Mouse (Mus musculus) limb, embryonic 11.5 days (tissue): ENCODE measurements around the gene Selp. TPM values are rescaled to one million over a fixed set of nuclear protein-coding genes. Genes with fewer than 3 reads are reported as not detected.

Source experiments
- ATAC-seq: fragments of 200-750 bp; cut with Nextera tagmentation; 2 replicates; pipeline ENCODE4 v1.8.0; 2017; ENCODE audit warnings: low read depth; ENCODE audit not compliant: insufficient number of reproducible peaks, low FRiP score, low TSS enrichment
- DNase-seq: peaks from one replicate; pipeline ENCODE4 v3.0.0-alpha.2; 2015; ENCODE audit warnings: low spot score
- H3K27ac ChIP-seq: fragments of 300-500 bp; sonication (generic); replicated peaks from 2 replicates; pipeline ENCODE4 v1.5.1; 2014; ENCODE audit warnings: low read depth, mild to moderate bottlenecking, low read length
- H3K27me3 ChIP-seq: fragments of 300-500 bp; sonication (generic); 2 replicates; pipeline ENCODE4 v1.6.1; 2014; ENCODE audit warnings: mild to moderate bottlenecking, low read length, mixed read lengths; ENCODE audit not compliant: control insufficient read depth, insufficient read depth
- H3K36me3 ChIP-seq: fragments of 300-500 bp; sonication (generic); 2 replicates; pipeline ENCODE4 v1.6.1; 2014; ENCODE audit warnings: mild to moderate bottlenecking, low read length, moderate library complexity, mixed read lengths; ENCODE audit not compliant: control insufficient read depth, insufficient read depth
- H3K4me1 ChIP-seq: fragments of 300-500 bp; sonication (generic); 2 replicates; pipeline ENCODE4 v1.6.1; 2014; ENCODE audit warnings: low read length, mixed read lengths; ENCODE audit not compliant: control insufficient read depth, insufficient read depth
- H3K4me2 ChIP-seq: fragments of 300-500 bp; sonication (generic); 2 replicates; pipeline ENCODE4 v1.6.1; 2014; ENCODE audit warnings: low read depth, mild to moderate bottlenecking, moderate library complexity; ENCODE audit not compliant: severe bottlenecking
- H3K4me3 ChIP-seq: fragments of 300-500 bp; sonication (generic); 2 replicates; pipeline ENCODE4 v1.5.1; 2014; ENCODE audit warnings: low read depth, low read length
- H3K9ac ChIP-seq: fragments of 300-500 bp; sonication (generic); 2 replicates; pipeline ENCODE4 v1.6.1; 2014; ENCODE audit warnings: mild to moderate bottlenecking, low read length
- H3K9me3 ChIP-seq: fragments of 300-500 bp; sonication (generic); 2 replicates; pipeline ENCODE4 v1.6.1; 2016; ENCODE audit warnings: low read length; ENCODE audit not compliant: control insufficient read depth
- WGBS: fragments of 180-500 bp; shearing (Covaris S2); extraction: QIAGEN DNeasy Blood & Tissue Kit; methylation state at CpG from one replicate; pipeline ENCODE4 v1.1.7; 2014; 5-methylcytosine and 5-hydroxymethylcytosine counted together
- polyA plus RNA-seq: library from polyadenylated mRNA; unstranded; fragments of >200 nt; fragmentation: Nextera tagmentation; extraction: Ambion mirVana; gene quantifications from 2 replicates; pipeline ENCODE4 v1.2.1, GENCODE M21; 2014

The Selp gene
- polyA plus RNA-seq, 1 experiment from 2014 or later = 0.07 TPM

DNA sequence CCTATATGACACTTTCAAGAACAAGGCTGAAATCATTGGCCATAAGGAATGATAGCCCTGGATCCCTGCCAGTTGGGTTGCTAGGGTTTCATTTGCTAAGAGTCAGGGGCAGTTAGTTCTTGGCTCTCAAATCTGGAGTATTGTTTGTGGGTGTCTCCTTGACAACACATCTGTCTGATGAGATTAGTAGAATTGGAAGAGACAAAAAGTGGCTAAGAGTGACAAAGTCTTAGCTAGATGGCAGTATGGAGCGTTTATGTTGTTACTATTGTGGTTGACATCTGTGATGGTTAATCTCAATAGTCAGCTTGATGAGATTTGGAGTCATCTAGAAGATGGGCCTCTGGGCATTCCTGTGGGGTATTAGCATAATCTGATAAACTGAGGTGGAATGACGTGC is 16.7 kb upstream of the Selp start:
- H3K9ac ChIP-seq = no peak overlapping the region
- no peak for ATAC-seq
- no peaks in the 10 kb centered on the region for H3K9me3 ChIP-seq
- H3K4me1 ChIP-seq = no peaks in the 10 kb centered on the region
- H3K4me3 ChIP-seq = no peak overlapping the region
- H3K36me3 ChIP-seq = no peaks in the 10 kb centered on the region
- H3K4me2 ChIP-seq = no peak overlapping the region
- no peak overlapping the region for H3K27ac ChIP-seq
- no peaks in the 10 kb centered on the region for H3K27me3 ChIP-seq
- 81% methylated on average over 2 of the region's 2 CpGs for WGBS
- no peak for DNase-seq

DNA sequence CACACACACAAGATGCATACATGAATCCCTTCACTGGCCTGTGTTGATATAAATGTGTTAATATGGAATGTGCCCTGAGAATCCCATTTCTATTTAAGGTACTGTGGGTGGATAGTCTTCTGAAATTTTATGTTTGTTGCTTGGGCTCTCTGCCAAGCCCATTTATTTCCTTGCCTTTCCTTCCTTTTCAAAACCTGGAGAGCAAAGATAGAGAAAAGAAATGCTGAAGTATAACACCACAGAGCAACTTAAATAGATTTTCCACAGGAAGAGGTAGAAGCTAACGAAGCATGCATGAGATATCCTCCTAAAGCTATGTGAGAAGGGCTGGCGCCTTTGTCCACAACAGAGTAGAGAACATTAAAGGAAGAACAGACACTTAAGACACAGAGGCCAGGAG is 5.3 kb upstream of the Selp start:
- DNase-seq (no peak), ATAC-seq (no peak)
- H3K4me2 ChIP-seq = no peak overlapping the region
- no peaks in the 10 kb centered on the region for H3K36me3 ChIP-seq
- H3K27ac ChIP-seq = no peak overlapping the region
- 91% methylated on average over 2 of the region's 2 CpGs for WGBS
- no peaks in the 10 kb centered on the region for H3K9me3 ChIP-seq
- no peaks in the 10 kb centered on the region for H3K4me1 ChIP-seq
- H3K4me3 ChIP-seq = no peak overlapping the region
- H3K27me3 ChIP-seq = no peaks in the 10 kb centered on the region
- no peak overlapping the region for H3K9ac ChIP-seq

DNA sequence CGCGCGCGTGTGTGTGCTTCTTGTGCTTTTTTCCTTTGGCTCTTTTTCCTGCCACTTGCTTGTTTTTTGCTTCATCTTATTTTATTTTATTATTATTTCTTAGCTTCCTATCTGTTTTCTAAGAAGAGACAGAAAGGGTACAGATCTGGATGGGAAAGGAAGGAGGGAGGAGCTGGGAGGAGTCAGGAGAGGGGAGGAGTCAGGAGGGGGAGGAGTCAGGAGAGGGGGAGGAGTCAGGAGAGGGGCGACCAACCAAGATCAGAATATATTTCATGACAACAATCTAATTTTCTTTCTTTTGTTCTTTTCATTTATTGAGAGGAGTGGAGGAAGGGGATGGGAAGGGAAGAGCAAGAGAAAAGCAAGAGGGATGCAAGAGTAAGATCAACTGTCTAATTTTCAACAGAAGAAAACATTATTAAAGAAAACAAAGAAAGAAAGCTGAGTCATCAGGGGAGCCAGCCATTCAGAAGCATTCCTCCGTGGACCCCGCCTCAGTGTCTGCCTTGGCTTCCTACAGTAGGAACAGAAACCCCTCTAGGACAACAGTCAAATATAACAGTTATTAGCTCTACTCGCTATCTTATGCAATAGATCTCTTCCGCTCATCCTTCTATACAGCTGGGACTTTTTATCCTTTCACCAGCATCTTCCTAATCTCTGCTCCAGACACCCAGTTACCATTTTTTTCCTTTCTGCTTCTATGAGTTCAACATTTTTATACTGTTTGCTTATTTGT is 4.3 kb upstream of the Selp start:
- DNase-seq (no peak), ATAC-seq (no peak)
- Histone ChIP-seq H3K27me3 (no peaks in the 10 kb centered on the region), H3K4me3 (no peak overlapping the region), H3K36me3 (no peaks in the 10 kb centered on the region), H3K4me2 (no peak overlapping the region), H3K27ac (no peak overlapping the region), H3K4me1 (no peaks in the 10 kb centered on the region), H3K9me3 (no peaks in the 10 kb centered on the region), H3K9ac (no peak overlapping the region)
- 94% methylated on average over 9 of the region's 9 CpGs for WGBS

DNA sequence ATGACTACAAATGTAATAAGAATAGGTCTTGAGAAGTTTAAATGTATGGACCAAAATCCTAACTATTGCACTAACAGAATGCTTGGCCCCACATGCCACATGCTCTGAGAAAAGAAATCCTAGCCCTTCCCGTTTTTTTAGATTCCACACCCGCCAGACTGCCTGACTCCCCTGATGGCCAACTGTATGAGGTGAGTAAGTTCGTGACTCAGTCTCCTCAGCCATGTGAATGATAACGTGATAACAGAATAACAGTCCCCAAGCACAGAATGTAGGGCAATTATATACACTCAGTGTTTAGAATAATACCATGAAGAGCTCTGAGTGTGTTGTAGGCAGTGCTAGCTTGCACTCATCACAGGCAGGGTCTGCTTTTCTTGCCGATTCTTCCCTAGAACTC is 784 bp upstream of the Selp start:
- no peak overlapping the region for H3K4me2 ChIP-seq
- H3K36me3 ChIP-seq = no peaks in the 10 kb centered on the region
- H3K9me3 ChIP-seq = no peaks in the 10 kb centered on the region
- H3K4me3 ChIP-seq = no peak overlapping the region
- no peak overlapping the region for H3K9ac ChIP-seq
- H3K27me3 ChIP-seq = no peaks in the 10 kb centered on the region
- DNase-seq (no peak), ATAC-seq (no peak)
- WGBS = 76% methylated on average over 5 of the region's 5 CpGs
- H3K27ac ChIP-seq = no peak overlapping the region
- no peaks in the 10 kb centered on the region for H3K4me1 ChIP-seq

DNA sequence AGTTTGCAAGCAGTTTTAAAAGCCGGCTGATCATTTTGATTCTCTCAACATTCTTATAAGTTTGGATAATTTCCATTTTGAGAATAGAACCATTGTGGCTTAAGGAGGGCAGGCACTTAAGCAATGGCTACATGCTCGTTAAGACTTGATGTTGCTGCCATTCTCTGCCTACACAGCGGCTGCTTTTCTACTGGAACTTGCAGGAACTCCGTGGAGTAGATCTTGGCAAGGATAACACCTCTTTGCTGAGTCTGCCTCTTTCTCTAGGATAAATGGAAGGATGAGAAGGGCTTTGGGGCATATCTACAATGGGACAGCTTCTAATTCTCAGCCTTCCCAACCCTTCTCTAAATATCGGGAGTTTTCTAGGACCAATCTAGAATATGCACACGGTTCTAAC is 583 bp downstream of the Selp start:
- WGBS = 81% methylated on average over 6 of the region's 6 CpGs
- ATAC-seq = no peak
- no peaks in the 10 kb centered on the region for H3K9me3 ChIP-seq

DNA sequence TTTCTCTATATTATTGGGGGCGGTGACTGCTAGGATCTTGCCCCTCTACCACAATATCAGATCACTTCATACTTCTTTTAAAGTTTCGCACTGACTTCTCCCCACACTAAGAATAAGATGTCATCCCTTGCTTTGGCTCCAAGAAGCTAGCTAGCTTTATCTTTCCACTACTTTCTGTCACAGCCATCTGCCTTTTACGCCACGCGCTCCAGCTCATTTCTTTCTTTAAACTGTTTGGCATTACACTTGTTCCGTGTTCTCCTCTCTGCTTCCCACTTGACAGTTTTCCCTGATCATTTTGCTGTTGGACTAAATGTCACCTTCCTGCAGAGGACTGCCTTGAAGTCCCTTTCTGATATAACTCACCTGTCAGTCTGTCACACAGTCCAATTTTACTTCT is 2.8 kb downstream of the Selp start:
- ATAC-seq = no peak
- Histone ChIP-seq H3K9me3 (no peaks in the 10 kb centered on the region), H3K4me1 (no peaks in the 10 kb centered on the region), H3K36me3 (no peaks in the 10 kb centered on the region), H3K4me3 (no peak overlapping the region), H3K27ac (no peak overlapping the region), H3K27me3 (no peaks in the 10 kb centered on the region), H3K9ac (no peak overlapping the region), H3K4me2 (no peak overlapping the region)
- WGBS = 89% methylated on average over 6 of the region's 6 CpGs
- DNase-seq = no peak

More for the DNA sequence above, 583 bp downstream of the Selp start:
- DNase-seq = no peak
- H3K9ac ChIP-seq = no peak overlapping the region
- no peaks in the 10 kb centered on the region for H3K4me1 ChIP-seq
- H3K27ac ChIP-seq = no peak overlapping the region
- no peaks in the 10 kb centered on the region for H3K27me3 ChIP-seq
- no peaks in the 10 kb centered on the region for H3K36me3 ChIP-seq
- no peak overlapping the region for H3K4me3 ChIP-seq
- H3K4me2 ChIP-seq = no peak overlapping the region

DNA sequence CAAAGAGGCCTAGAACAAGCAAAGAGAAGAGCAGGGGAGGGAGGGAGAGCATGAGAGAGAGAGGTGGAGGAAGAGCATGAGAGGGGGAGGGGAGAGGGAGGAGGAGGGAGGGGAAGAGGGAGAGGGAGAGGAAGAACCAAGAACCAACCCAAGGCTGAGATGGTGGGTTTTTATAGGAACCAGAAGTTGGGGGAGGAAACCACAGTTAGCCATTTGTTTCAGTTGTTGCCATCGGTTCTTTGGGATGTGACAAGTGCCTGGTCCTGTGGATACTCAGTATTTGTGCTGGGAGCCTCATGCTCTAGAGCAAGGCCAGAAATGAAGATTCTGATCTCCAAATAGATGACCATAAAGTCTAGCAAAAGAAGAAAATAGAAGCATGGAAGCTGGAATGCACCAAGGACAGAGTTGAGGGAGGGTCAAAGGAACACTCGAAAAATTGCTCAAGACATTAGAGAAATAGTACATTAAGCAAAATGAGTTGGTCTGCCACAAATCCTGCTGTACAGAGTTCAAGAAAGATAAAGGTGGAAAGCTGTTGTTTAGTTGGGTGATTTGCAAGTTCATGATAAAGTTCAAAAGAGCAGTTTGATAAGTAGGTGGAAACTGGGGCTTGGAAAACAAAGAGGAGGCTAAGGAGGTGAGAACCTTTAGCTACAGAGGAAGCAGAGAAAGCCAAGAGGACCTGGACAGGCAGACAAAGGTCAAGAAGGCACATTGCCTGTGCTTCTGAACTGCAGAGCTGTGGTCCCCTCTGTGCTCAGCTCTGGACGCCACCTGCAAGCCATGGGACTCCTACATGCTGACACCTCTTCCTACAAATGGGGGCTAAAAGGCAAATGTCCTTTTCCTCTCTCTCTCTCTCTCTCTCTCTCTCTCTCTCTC is 5.1 kb downstream of the Selp start:
- H3K4me3 ChIP-seq = no peak overlapping the region
- ATAC-seq (no peak), DNase-seq (no peak)
- no peak overlapping the region for H3K27ac ChIP-seq
- H3K4me2 ChIP-seq = no peak overlapping the region
- no peaks in the 10 kb centered on the region for H3K4me1 ChIP-seq
- no peaks in the 10 kb centered on the region for H3K27me3 ChIP-seq
- H3K36me3 ChIP-seq = no peaks in the 10 kb centered on the region
- no peak overlapping the region for H3K9ac ChIP-seq
- 67% methylated on average over 3 of the region's 3 CpGs for WGBS
- no peaks in the 10 kb centered on the region for H3K9me3 ChIP-seq

DNA sequence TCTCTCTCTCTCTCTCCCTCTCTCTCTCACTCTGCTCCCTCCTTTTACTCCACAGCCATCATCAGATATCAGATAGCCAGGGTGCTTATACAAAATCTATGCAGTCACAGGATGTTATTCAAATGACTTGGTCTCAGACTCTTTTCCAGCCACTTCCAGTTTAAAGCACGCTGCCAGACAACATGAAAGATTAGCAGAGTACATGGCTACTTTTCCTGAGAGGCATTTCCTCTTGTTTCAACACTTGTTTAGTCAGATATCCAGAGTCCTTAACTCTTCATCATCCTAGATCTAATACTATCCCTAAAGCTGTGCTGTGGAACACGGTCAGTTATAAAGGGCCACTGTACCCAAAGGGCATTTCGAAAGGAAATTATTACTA is 5.7 kb downstream of the Selp start:
- Histone ChIP-seq H3K4me3 (no peak overlapping the region), H3K36me3 (no peaks in the 10 kb centered on the region), H3K27me3 (no peaks in the 10 kb centered on the region), H3K9ac (no peak overlapping the region), H3K4me2 (no peak overlapping the region), H3K27ac (no peak overlapping the region), H3K4me1 (no peaks in the 10 kb centered on the region), H3K9me3 (no peaks in the 10 kb centered on the region)
- no peak for ATAC-seq
- DNase-seq = no peak
- WGBS = 91% methylated on average over 3 of the region's 3 CpGs
